Mouse (Mus musculus) heart, embryonic 16.5 days (tissue): ENCODE measurements around the gene Spaca5. TPM values are rescaled to one million over a fixed set of nuclear protein-coding genes. Genes with fewer than 3 reads are reported as not detected.
A peak's percentile ranks its signal among the peaks of the same experiment; 100 is the strongest.

ENCODE experiments used
- ATAC-seq: fragments of 200-750 bp; cut with Nextera tagmentation; replicated peaks from 2 replicates; pipeline ENCODE4 v1.8.0; 2017; ENCODE audit warnings: moderate number of reproducible peaks; ENCODE audit not compliant: insufficient read depth, low FRiP score; ENCODE audit errors: extremely low read depth
- H3K27ac ChIP-seq: fragments of 300-500 bp; sonication (generic); 2 replicates; pipeline ENCODE4 v1.5.1; 2014; ENCODE audit warnings: mild to moderate bottlenecking, low read length, control low read depth, moderate library complexity
- H3K27me3 ChIP-seq: fragments of 300-500 bp; sonication (generic); 2 replicates; pipeline ENCODE4 v1.6.1; 2014; ENCODE audit warnings: low read length, mixed read lengths; ENCODE audit not compliant: control insufficient read depth, insufficient read depth
- H3K36me3 ChIP-seq: fragments of 300-500 bp; sonication (generic); 2 replicates; pipeline ENCODE4 v1.6.1; 2014; ENCODE audit not compliant: control insufficient read depth, insufficient read depth
- H3K4me1 ChIP-seq: fragments of 300-500 bp; sonication (generic); 2 replicates; pipeline ENCODE4 v1.6.1; 2014; ENCODE audit warnings: low read length, mixed read lengths; ENCODE audit not compliant: control insufficient read depth, insufficient read depth
- H3K4me2 ChIP-seq: fragments of 300-500 bp; sonication (generic); 2 replicates; pipeline ENCODE4 v1.6.1; 2014; ENCODE audit warnings: low read depth, mild to moderate bottlenecking, control low read depth, low read length
- H3K4me3 ChIP-seq: fragments of 300-500 bp; sonication (generic); 2 replicates; pipeline ENCODE4 v1.5.1; 2014; ENCODE audit warnings: mild to moderate bottlenecking, control low read depth, low read length
- H3K9ac ChIP-seq: fragments of 300-500 bp; sonication (generic); 2 replicates; pipeline ENCODE4 v1.6.1; 2014; ENCODE audit warnings: low read length, control low read depth
- H3K9me3 ChIP-seq: fragments of 300-500 bp; sonication (generic); replicated peaks from 2 replicates; pipeline ENCODE4 v1.6.1; 2016; ENCODE audit warnings: low read length; ENCODE audit not compliant: control insufficient read depth
- WGBS: fragments of 180-500 bp; shearing (Covaris S2); extraction: QIAGEN DNeasy Blood & Tissue Kit; methylation state at CpG from one replicate; pipeline ENCODE4 v1.1.7; 2014; 5-methylcytosine and 5-hydroxymethylcytosine counted together
- polyA plus RNA-seq: library from polyadenylated mRNA; unstranded; fragments of >200 nt; fragmentation: Nextera tagmentation; extraction: Ambion mirVana; gene quantifications from 2 replicates; pipeline ENCODE4 v1.2.1, GENCODE M21; 2015

The Spaca5 gene
- not detected in 2 replicates for polyA plus RNA-seq

DNA sequence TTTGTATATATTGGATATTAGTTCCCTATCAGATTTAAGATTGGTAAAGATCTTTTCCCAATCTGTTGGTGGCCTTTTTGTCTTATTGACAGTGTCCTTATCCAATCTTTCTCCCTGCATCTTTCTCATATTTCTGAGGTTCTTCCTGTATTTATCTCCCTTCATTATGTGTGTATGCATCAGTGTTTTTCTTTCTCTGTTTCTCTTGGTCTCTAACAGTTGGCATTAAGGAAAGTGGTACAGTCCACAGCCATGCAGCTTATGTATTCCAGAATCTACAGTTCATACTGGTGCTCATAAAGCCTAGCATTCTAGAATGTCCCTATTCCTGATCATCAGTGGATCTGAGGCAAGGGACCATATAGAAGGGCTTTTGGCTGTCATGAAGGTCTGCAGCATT lies at the start of gene Spaca5:
Gene Spaca5 (plus strand): TSS at position 301 of the 400 bp plus-strand sequence.
- Histone ChIP-seq H3K27ac (no peak within 1 kb of the TSS), H3K4me3 (no peak within 1 kb of the TSS), H3K36me3 (no peaks in the 10 kb centered on the region), H3K9me3 (no peaks in the 10 kb centered on the region), H3K4me2 (no peak within 1 kb of the TSS), H3K9ac (no peak within 1 kb of the TSS), H3K4me1 (no peaks in the 10 kb centered on the region), H3K27me3 (no peaks in the 10 kb centered on the region)
- ATAC-seq: no peak

DNA sequence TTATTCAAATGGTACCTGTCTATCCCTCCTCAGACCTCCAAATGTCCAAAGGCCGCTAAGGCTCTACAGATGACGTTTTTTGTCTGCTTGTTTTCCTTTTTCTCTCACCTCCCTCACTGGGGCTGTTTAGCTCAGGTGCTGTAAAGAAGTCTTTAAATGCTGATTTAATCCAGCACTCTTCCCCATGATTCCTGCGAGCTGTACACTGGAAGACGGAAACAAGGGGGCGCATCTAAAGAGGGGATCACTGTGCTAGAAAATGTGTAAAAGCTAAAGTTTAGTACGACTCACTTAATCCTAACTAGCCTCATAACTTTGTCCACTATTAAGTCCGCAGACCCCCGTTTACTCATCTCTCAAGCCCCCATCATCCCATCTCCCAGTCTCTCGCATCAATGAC lies 6.7 kb upstream of the Spaca5 start:
- Histone ChIP-seq H3K9me3 (no peaks in the 10 kb centered on the region), H3K36me3 (no peaks in the 10 kb centered on the region), H3K9ac (peak overlapping the region; percentile 75), H3K27me3 (no peaks in the 10 kb centered on the region), H3K27ac (no peak overlapping the region), H3K4me3 (peak overlapping the region; percentile 64), H3K4me1 (no peaks in the 10 kb centered on the region), H3K4me2 (peak overlapping the region; percentile 58)
- 28% methylated on average over 9 of the region's 9 CpGs for WGBS
- ATAC-seq: peak; percentile 32; the same call in 1 of the 2 replicates

DNA sequence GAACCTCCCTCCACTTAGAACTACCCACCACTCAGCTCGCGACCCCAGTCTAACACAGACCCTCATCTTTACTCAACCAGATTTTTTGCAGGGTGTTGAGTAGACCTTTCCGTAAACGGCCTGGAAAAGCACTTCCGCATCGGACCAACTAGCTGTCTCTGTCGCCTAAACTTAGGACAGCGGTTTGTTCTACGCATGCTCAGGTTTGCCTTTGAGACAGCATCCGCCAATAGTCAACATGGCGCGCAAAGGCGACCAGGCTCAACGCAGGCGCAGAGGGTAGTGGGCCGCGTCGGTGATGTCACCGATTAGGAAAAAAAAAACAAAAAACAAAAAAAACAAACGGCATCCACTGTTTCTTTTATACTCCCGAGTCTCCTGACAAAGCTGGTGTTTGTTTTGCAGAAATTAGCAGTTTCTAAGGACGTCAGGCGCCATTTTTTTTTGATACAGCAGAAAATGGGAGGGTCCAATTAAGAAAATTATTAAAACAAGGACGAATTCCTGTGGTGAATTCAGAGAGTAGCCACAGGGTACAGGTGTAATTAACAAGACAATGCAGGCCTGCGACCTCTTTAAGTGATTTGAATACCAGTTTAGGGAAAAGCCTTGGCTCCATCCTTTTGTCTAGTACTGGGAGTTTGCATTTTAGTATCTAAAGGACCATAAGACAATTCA lies 6.2 kb upstream of the Spaca5 start, which contains the start of gene Zfp182:
Gene Zfp182 (minus strand): TSS at position 451 of the 678 bp plus-strand sequence.
- Histone ChIP-seq H3K27ac (no peak within 1 kb of the TSS), H3K36me3 (no peaks in the 10 kb centered on the region), H3K9me3 (no peaks in the 10 kb centered on the region), H3K4me1 (no peaks in the 10 kb centered on the region), H3K27me3 (no peaks in the 10 kb centered on the region), H3K9ac (peak within 1 kb of the TSS; percentile 75), H3K4me2 (peak within 1 kb of the TSS; percentile 61), H3K4me3 (peak within 1 kb of the TSS; percentile 64)
- 12% methylated on average over 25 of the region's 25 CpGs for WGBS
- peak; percentile 91 for ATAC-seq

DNA sequence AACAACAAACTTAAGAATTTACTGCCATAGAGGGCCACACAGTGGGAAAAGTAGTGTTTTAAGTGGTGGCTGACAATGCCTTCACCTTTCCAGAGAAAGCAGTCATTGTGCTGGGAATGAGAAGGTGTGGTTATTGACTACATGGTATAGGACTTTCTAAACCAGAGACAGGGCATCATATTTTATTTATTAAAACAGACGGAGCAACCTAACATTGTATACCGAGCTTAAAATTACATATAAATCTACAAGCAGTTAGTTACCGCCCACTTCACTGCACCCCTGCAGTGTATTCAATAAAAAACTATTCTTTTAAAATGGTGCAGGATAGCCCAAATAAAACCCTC lies 5.7 kb upstream of the Spaca5 start:
- Histone ChIP-seq H3K4me2 (peak overlapping the region; percentile 61), H3K4me3 (peak overlapping the region; percentile 64; the same call in 1 of the 2 replicates), H3K27ac (no peak overlapping the region), H3K4me1 (no peaks in the 10 kb centered on the region), H3K9me3 (no peaks in the 10 kb centered on the region), H3K36me3 (no peaks in the 10 kb centered on the region), H3K27me3 (no peaks in the 10 kb centered on the region), H3K9ac (no peak overlapping the region)
- WGBS: 74% methylated on average over 3 of the region's 3 CpGs
- no peak for ATAC-seq

DNA sequence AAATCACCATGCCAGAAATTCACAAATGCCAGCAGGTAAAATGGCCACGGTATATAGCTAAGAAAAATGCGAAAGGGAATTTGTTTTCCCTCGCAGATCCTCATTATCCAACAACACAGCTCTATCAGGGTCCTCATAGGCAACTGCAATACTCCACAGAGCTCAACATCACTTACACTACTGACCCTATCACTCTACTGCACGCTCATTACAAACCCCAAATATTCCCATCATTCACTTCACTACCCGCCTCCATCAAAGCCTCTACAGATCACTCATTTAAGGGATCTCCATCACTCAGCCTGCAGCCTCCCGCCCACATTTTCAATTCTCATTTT lies 20.4 kb downstream of the Spaca5 start:
- Histone ChIP-seq H3K27me3 (no peaks in the 10 kb centered on the region), H3K27ac (no peak overlapping the region), H3K4me3 (peak overlapping the region; percentile 56), H3K4me2 (peak overlapping the region; percentile 70), H3K36me3 (no peaks in the 10 kb centered on the region), H3K9ac (peak overlapping the region; percentile 52; the same call in 1 of the 2 replicates), H3K4me1 (no peaks in the 10 kb centered on the region), H3K9me3 (peaks cover 2% of the 10 kb centered on the region; the same call in 1 of the 2 replicates)
- ATAC-seq: 0 out of 2 replicates have a peak, but pooled peaks have one; percentile 6
- WGBS: 35% methylated on average over 6 of the region's 6 CpGs

DNA sequence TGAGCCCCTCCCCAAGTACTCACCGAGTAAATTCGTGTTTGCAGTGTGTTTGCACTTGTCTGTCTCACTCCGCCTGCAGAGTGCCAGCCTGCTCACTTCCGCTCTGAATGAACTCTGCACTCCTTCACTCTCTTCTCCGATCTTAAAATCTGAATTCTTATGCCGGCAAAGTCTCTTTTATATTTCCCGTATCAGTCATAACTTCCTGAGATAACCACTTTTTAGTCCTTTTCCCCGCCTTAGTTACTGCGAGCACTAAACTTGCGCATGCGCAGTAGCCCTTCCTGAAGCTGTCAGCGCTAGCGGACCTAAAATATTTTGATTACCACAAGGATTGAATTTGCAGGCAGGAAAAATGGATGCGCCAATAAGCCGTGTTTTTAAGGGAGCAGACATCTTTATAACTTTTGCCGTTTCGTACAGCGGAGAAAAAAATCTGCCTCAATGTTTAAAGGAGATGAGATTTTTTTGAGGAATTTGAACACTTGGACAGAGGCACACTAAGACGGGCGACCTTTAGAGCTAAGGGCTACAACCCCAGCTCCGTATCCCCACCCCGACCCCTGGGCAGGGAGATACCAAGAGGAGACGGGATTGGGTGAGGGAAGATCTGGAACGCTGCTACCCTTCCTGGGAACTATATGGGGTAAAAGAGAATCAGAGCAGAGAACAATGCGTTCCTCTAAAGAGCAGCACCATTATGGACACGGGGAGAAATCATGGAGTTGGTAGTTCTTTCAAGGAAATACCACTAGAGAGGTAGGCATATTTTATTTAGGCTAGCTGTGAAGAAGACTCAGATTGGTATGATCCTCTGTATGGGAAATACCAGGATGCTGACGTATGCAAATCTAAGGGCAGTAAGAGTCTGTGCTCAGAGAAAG lies 21.0 kb downstream of the Spaca5 start, which contains the start of gene Zfp300:
Gene Zfp300 (minus strand): TSS at position 545 of the 884 bp plus-strand sequence.
- H3K27me3 ChIP-seq: no peaks in the 10 kb centered on the region
- H3K9ac ChIP-seq: peak within 1 kb of the TSS; percentile 73
- peak; percentile 70; the same call in 1 of the 2 replicates for ATAC-seq
- 15% methylated on average over 27 of the region's 27 CpGs for WGBS
- H3K36me3 ChIP-seq: no peaks in the 10 kb centered on the region
- H3K4me2 ChIP-seq: peak within 1 kb of the TSS; percentile 70
- peak within 1 kb of the TSS; percentile 56 for H3K4me3 ChIP-seq
- peak within 1 kb of the TSS; percentile 66 for H3K27ac ChIP-seq
- H3K4me1 ChIP-seq: no peaks in the 10 kb centered on the region
- H3K9me3 ChIP-seq: peaks cover 2% of the 10 kb centered on the region; the same call in 1 of the 2 replicates

DNA sequence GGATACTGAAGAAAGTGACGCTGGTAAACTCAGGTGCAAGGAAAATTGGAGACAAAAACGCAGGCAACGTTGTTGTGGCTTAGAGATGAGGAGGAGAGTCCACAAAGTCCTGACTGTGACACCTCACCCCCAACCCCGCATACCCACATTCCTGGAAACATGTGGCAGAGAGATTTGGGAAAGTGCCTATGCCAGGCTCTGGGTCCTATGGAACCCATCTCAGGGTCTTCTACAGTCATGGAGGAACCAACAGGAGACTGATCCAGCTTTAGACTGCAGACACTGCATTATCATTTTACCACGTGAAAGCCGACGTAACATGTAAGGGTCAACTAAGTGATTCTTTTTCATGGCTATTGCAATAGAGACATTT lies 21.6 kb downstream of the Spaca5 start:
- WGBS: 42% methylated on average over 7 of the region's 7 CpGs
- peak overlapping the region; percentile 70 for H3K4me2 ChIP-seq
- ATAC-seq: no peak
- H3K9ac ChIP-seq: no peak overlapping the region; the same call in 1 of the 2 replicates
- H3K27ac ChIP-seq: no peak overlapping the region; the same call in 1 of the 2 replicates
- no peaks in the 10 kb centered on the region for H3K36me3 ChIP-seq
- peak overlapping the region; percentile 56 for H3K4me3 ChIP-seq
- H3K4me1 ChIP-seq: no peaks in the 10 kb centered on the region
- peaks cover 2% of the 10 kb centered on the region; the same call in 1 of the 2 replicates for H3K9me3 ChIP-seq
- no peaks in the 10 kb centered on the region for H3K27me3 ChIP-seq

DNA sequence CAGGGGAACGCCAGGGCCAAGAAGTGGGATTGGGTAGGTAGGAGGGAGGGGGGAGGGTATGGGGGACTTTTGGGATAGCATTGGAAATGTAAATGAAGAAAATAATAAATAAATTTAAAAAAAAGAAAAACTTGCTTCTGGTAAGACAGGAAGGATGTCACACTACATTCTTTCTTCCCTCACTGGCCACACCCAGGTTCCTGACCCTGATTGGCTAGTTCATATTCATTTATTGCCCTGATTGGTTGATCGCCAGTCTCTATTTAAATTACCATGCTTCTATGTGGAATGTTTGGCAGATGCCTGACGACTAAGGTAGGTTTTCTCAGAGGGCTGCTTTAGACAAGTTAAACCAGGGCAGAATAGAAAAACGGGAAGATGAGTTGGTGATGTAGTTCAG lies 47.3 kb downstream of the Spaca5 start, which contains the start of gene Ssxa1:
Gene Ssxa1 (plus strand): TSS at position 301 of the 400 bp plus-strand sequence.
- Histone ChIP-seq H3K27me3 (no peaks in the 10 kb centered on the region), H3K27ac (no peak within 1 kb of the TSS), H3K4me2 (no peak within 1 kb of the TSS), H3K9ac (no peak within 1 kb of the TSS), H3K9me3 (no peaks in the 10 kb centered on the region), H3K4me1 (no peaks in the 10 kb centered on the region), H3K4me3 (no peak within 1 kb of the TSS), H3K36me3 (no peaks in the 10 kb centered on the region)
- WGBS: 70% methylated on average over 4 of the region's 4 CpGs
- ATAC-seq: no peak
